Mouse (Mus musculus) embryonic facial prominence, embryonic 14.5 days (tissue): Measurements from ENCODE around the gene Rnf181. TPM values are rescaled to one million over a fixed set of nuclear protein-coding genes. Genes with fewer than 3 reads are reported as not detected.

Source experiments
- ATAC-seq: fragments of 200-750 bp; cut with Nextera tagmentation; 2 replicates; pipeline ENCODE4 v1.8.0; 2017; ENCODE audit warnings: low read depth, moderate number of reproducible peaks, moderate TSS enrichment
- DNase-seq: peaks from one replicate; pipeline ENCODE4 v3.0.0-alpha.2; 2015; ENCODE audit warnings: low spot score
- H3K27ac ChIP-seq: fragments of 300-500 bp; sonication (generic); replicated peaks from 2 replicates; pipeline ENCODE4 v1.5.1; 2014; ENCODE audit warnings: low read depth, mild to moderate bottlenecking, low read length, moderate library complexity
- H3K27me3 ChIP-seq: fragments of 300-500 bp; sonication (generic); replicated peaks from 2 replicates; pipeline ENCODE4 v1.6.1; 2014; ENCODE audit warnings: low read length; ENCODE audit not compliant: control insufficient read depth, insufficient read depth
- H3K36me3 ChIP-seq: fragments of 300-500 bp; sonication (generic); 2 replicates; pipeline ENCODE4 v1.6.1; 2014; ENCODE audit warnings: low read length, mixed read lengths; ENCODE audit not compliant: control insufficient read depth, insufficient read depth
- H3K4me1 ChIP-seq: fragments of 300-500 bp; sonication (generic); 2 replicates; pipeline ENCODE4 v1.6.1; 2014; ENCODE audit warnings: antibody characterized with exemption, low read length; ENCODE audit not compliant: control insufficient read depth, insufficient read depth
- H3K4me2 ChIP-seq: fragments of 300-500 bp; sonication (generic); 2 replicates; pipeline ENCODE4 v1.6.1; 2014; ENCODE audit warnings: low read depth, mild to moderate bottlenecking, low read length, moderate library complexity, mixed read lengths
- H3K4me3 ChIP-seq: fragments of 300-500 bp; sonication (generic); 2 replicates; pipeline ENCODE4 v1.5.1; 2014; ENCODE audit warnings: low read depth, mild to moderate bottlenecking, low read length
- H3K9ac ChIP-seq: fragments of 300-500 bp; sonication (generic); 2 replicates; pipeline ENCODE4 v1.6.1; 2014; ENCODE audit warnings: low read depth, mild to moderate bottlenecking, low read length, moderate library complexity, mixed read lengths
- H3K9me3 ChIP-seq: fragments of 300-500 bp; sonication (generic); 2 replicates; pipeline ENCODE4 v1.6.1; 2016; ENCODE audit warnings: low read length; ENCODE audit not compliant: control insufficient read depth
- WGBS: fragments of 180-500 bp; shearing (Covaris S2); extraction: QIAGEN DNeasy Blood & Tissue Kit; methylation state at CpG from one replicate; pipeline ENCODE4 v1.1.7; 2014; 5-methylcytosine and 5-hydroxymethylcytosine counted together
- polyA plus RNA-seq: library from polyadenylated mRNA; unstranded; fragments of >200 nt; fragmentation: Nextera tagmentation; extraction: Ambion mirVana; gene quantifications from 2 replicates; pipeline ENCODE4 v1.2.1, GENCODE M21; 2014

The Rnf181 gene
- polyA plus RNA-seq, 1 experiment from 2014 or later = 79.9 TPM

GRCm38 (mm10) chr6:72388791-72389329 is 22.1 kb upstream of the Rnf181 start:
- H3K36me3 ChIP-seq = peaks cover 44% of the 10 kb centered on the region
- peak overlapping the region; percentile 52 for H3K4me3 ChIP-seq
- WGBS = 81% methylated on average over 6 of the region's 6 CpGs
- DNase-seq (no peak), ATAC-seq (no peak)
- H3K9me3 ChIP-seq = no peaks in the 10 kb centered on the region
- no peaks in the 10 kb centered on the region for H3K27me3 ChIP-seq
- H3K27ac ChIP-seq = peak overlapping the region; percentile 90
- H3K4me2 ChIP-seq = peak overlapping the region; percentile 74
- peak overlapping the region; percentile 75; the same call in 1 of the 2 replicates for H3K9ac ChIP-seq
- H3K4me1 ChIP-seq = peaks cover 14% of the 10 kb centered on the region; the same call in 1 of the 2 replicates

GRCm38 (mm10) chr6:72388266-72388665 is 21.5 kb upstream of the Rnf181 start:
- Histone ChIP-seq H3K4me1 (peaks cover 14% of the 10 kb centered on the region; the same call in 1 of the 2 replicates), H3K9me3 (no peaks in the 10 kb centered on the region), H3K4me3 (no peak overlapping the region), H3K36me3 (peaks cover 44% of the 10 kb centered on the region), H3K27me3 (no peaks in the 10 kb centered on the region), H3K4me2 (peak overlapping the region; percentile 74; the same call in 1 of the 2 replicates), H3K27ac (no peak overlapping the region), H3K9ac (no peak overlapping the region)
- 63% methylated on average over 10 of the region's 10 CpGs for WGBS
- ATAC-seq (no peak), DNase-seq (no peak)

- Histone ChIP-seq H3K27me3 (no peaks in the 10 kb centered on the region), H3K9ac (no peak overlapping the region), H3K4me1 (peaks cover 14% of the 10 kb centered on the region; the same call in 1 of the 2 replicates), H3K27ac (no peak overlapping the region), H3K4me3 (no peak overlapping the region), H3K36me3 (peaks cover 44% of the 10 kb centered on the region), H3K9me3 (no peaks in the 10 kb centered on the region), H3K4me2 (no peak overlapping the region)
- DNase-seq (no peak), ATAC-seq (no peak)
- WGBS = 77% methylated on average over 3 of the region's 3 CpGs
These were observed 21.1 kb upstream of the Rnf181 start for GRCm38 (mm10) chr6:72387816-72388215.

- no peak overlapping the region for H3K9ac ChIP-seq
- no peak overlapping the region for H3K4me3 ChIP-seq
- H3K27me3 ChIP-seq = no peaks in the 10 kb centered on the region; the same call in 1 of the 2 replicates
- no peaks in the 10 kb centered on the region for H3K9me3 ChIP-seq
- no peak for ATAC-seq
- H3K27ac ChIP-seq = no peak overlapping the region
- 93% methylated on average over 2 of the region's 2 CpGs for WGBS
- H3K4me2 ChIP-seq = no peak overlapping the region
- no peak for DNase-seq
- H3K36me3 ChIP-seq = peaks cover 44% of the 10 kb centered on the region
- peaks cover 14% of the 10 kb centered on the region; the same call in 1 of the 2 replicates for H3K4me1 ChIP-seq
These were observed 19.8 kb upstream of the Rnf181 start for GRCm38 (mm10) chr6:72386561-72386960.

GRCm38 (mm10) chr6:72385258-72385657 is 18.5 kb upstream of the Rnf181 start:
- peaks cover 44% of the 10 kb centered on the region for H3K36me3 ChIP-seq
- H3K27ac ChIP-seq = no peak overlapping the region
- H3K4me2 ChIP-seq = no peak overlapping the region
- DNase-seq (no peak), ATAC-seq (no peak)
- H3K27me3 ChIP-seq = no peaks in the 10 kb centered on the region; the same call in 1 of the 2 replicates
- 86% methylated on average over 4 of the region's 4 CpGs for WGBS
- no peak overlapping the region for H3K9ac ChIP-seq
- H3K4me3 ChIP-seq = no peak overlapping the region
- H3K9me3 ChIP-seq = no peaks in the 10 kb centered on the region
- H3K4me1 ChIP-seq = 0 out of 2 replicates have a peak, but pooled peaks cover 7% of the 10 kb centered on the region

GRCm38 (mm10) chr6:72383952-72384351 is 17.2 kb upstream of the Rnf181 start:
- H3K9me3 ChIP-seq = no peaks in the 10 kb centered on the region
- no peak overlapping the region for H3K27ac ChIP-seq
- DNase-seq (no peak), ATAC-seq (no peak)
- no peak overlapping the region for H3K4me3 ChIP-seq
- H3K4me2 ChIP-seq = no peak overlapping the region
- no peaks in the 10 kb centered on the region; the same call in 1 of the 2 replicates for H3K27me3 ChIP-seq
- 92% methylated on average over 7 of the region's 7 CpGs for WGBS
- peaks cover 43% of the 10 kb centered on the region for H3K36me3 ChIP-seq
- H3K9ac ChIP-seq = no peak overlapping the region
- H3K4me1 ChIP-seq = 0 out of 2 replicates have a peak, but pooled peaks cover 7% of the 10 kb centered on the region

- ATAC-seq (no peak), DNase-seq (no peak)
- no peaks in the 10 kb centered on the region for H3K9me3 ChIP-seq
- no peak overlapping the region for H3K9ac ChIP-seq
- H3K4me2 ChIP-seq = no peak overlapping the region
- H3K27me3 ChIP-seq = no peaks in the 10 kb centered on the region; the same call in 1 of the 2 replicates
- H3K36me3 ChIP-seq = peaks cover 36% of the 10 kb centered on the region
- 78% methylated on average over 6 of the region's 6 CpGs for WGBS
- H3K4me3 ChIP-seq = no peak overlapping the region
- H3K27ac ChIP-seq = no peak overlapping the region
- H3K4me1 ChIP-seq = 0 out of 2 replicates have a peak, but pooled peaks cover 1% of the 10 kb centered on the region
These were observed 16.5 kb upstream of the Rnf181 start for GRCm38 (mm10) chr6:72383142-72383820.

- no peak overlapping the region for H3K9ac ChIP-seq
- no peaks in the 10 kb centered on the region for H3K9me3 ChIP-seq
- no peak overlapping the region for H3K4me3 ChIP-seq
- no peak overlapping the region for H3K27ac ChIP-seq
- no peak for ATAC-seq
- 77% methylated on average over 6 of the region's 6 CpGs for WGBS
- peaks cover 29% of the 10 kb centered on the region for H3K36me3 ChIP-seq
- H3K4me2 ChIP-seq = no peak overlapping the region
- H3K27me3 ChIP-seq = no peaks in the 10 kb centered on the region; the same call in 1 of the 2 replicates
- DNase-seq = no peak
- no peaks in the 10 kb centered on the region for H3K4me1 ChIP-seq
These were observed 15.7 kb upstream of the Rnf181 start for GRCm38 (mm10) chr6:72382494-72382893.
